Mouse (Mus musculus): ENCODE results near the gene Zfp626. TPM values are rescaled to one million over a fixed set of nuclear protein-coding genes. Genes with fewer than 3 reads are reported as not detected.
"Not testable (repeated sequence)": the region's sequence is repeated elsewhere in the genome, so short reads cannot be mapped to it uniquely, and the experiment has no call there.

Zfp626 gene
- total RNA-seq (2014; rRNA removed), result 4.5 and 4.7 TPM in 2 replicates
- polyA plus RNA-seq (2015; fragmentation: Nextera tagmentation; extraction: Ambion mirVana), result 1.1 TPM in 2 replicates

DNA sequence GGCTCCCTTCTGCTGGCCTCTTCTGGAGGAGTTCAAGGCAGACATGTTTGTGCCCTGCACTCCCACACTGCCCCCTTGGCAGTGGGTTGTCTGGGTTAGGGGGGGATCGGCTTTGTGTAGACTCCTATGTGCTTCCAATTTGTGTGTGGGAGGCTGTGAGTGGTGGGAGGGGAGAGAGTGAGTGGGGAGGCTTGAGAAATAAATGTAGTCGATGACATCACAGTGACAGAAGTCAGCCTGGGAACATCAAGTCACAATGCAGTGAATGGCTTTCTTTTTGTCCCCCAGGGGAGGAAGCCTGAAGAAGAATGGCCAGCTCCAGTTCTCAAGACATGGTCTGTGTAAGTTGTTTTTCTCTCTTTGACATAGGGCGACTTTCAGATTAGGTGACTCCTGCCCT lies at the start of gene Zfp626:
Gene Zfp626, plus strand, starts transcription at position 301 of the 400 bp plus-strand sequence.
- H3K9ac ChIP-seq (replicated peaks; ENCODE audit: low read length); H3K27me3 ChIP-seq (ENCODE audit: insufficient read depth, low read length); H3K4me1 ChIP-seq (ENCODE audit: insufficient read depth, low read length); H3K9me3 ChIP-seq (ENCODE audit: low read length); H3K4me3 ChIP-seq (ENCODE audit: low read length); DNase-seq (ENCODE audit: low spot score); H3K4me2 ChIP-seq (ENCODE audit: low read depth, low read length); ATAC-seq; H3K27ac ChIP-seq: not testable (repeated sequence)
- peaks cover 11% of the 10 kb centered on the region; the same call in 1 of the 2 replicates for H3K36me3 ChIP-seq (ENCODE audit: insufficient read depth, low read length)
- 87% methylated on average over 3 of the region's 3 CpGs for WGBS

DNA sequence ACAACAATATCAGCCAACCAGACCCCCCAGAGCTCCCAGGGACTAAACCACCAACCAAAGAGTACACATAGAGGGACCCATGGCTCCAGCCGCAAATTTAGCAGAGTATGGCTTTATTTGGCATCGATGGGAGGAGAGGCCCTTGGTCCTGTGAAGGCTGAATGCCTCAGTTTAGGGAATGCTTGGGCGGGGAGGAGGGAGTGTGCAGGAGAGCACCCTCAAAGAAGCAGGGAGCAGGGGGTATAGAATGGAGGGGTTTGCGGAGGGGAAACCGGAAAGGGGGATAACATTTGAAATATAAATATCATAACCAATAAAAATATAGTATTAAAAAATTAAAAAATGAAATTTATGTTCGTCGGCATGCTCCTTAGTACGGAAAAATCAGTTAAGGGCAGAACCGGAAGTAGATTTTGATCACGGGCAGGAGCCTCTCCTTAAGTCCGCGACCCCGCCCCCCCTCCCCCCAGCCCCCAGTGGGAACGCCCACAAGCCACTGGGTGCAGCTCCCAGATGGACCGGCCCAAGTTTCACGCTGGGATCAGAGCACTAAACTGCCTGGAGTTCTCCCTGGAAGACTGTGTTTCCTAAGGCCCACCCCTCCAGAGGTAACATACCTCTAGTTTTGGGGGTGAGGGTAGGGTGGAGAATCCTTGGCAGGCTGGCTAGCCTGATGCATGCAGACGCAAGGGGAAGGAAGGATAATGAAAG lies 41.7 kb upstream of the Zfp626 start:
- no peaks in the 10 kb centered on the region for H3K9me3 ChIP-seq (ENCODE audit: low read length)
- no peaks in the 10 kb centered on the region for H3K36me3 ChIP-seq (ENCODE audit: insufficient read depth, low read length)
- TF ChIP-seq CTCF (IDR thresholded peaks at IDR 0.05; ENCODE audit: low read depth), result no peak
- no peak overlapping the region for H3K9ac ChIP-seq (replicated peaks; ENCODE audit: low read length)
- ATAC-seq, result no peak
- peak overlapping the region; percentile 44 for H3K4me2 ChIP-seq (ENCODE audit: low read depth, low read length)
- H3K27ac ChIP-seq, result no peak overlapping the region
- no peaks in the 10 kb centered on the region for H3K27me3 ChIP-seq (ENCODE audit: insufficient read depth, low read length)
- WGBS, result 17% methylated on average over 17 of the region's 17 CpGs
- no peaks in the 10 kb centered on the region for H3K4me1 ChIP-seq (ENCODE audit: insufficient read depth, low read length)
- DNase-seq (ENCODE audit: low spot score), result no peak
- no peak overlapping the region for H3K4me3 ChIP-seq (ENCODE audit: low read length)

DNA sequence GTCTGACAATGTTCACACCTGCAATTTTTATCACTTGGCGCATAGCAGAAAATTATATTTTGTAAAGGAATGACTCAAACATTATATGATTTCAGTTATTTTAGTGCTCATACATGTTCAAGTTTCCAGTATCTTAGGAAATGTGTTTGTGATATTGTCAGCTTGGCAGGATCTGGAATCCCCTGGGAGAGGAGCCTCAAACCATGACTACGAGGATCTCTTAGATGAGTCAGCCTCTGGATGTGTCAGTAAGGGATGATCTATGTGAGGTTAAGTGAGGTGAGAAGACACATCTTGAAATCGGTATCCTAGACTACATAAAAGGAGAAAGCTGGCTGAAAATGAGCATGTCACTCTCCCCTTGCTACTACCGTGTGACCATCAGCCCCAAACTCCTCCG lies 17.7 kb upstream of the Zfp626 start:
- H3K4me2 ChIP-seq (ENCODE audit: low read depth, low read length), result no peak overlapping the region
- DNase-seq (ENCODE audit: low spot score), result no peak
- no peak overlapping the region for H3K9ac ChIP-seq (replicated peaks; ENCODE audit: low read length)
- no peak overlapping the region for H3K4me3 ChIP-seq (ENCODE audit: low read length)
- H3K27ac ChIP-seq, result no peak overlapping the region
- H3K27me3 ChIP-seq (ENCODE audit: insufficient read depth, low read length), result no peaks in the 10 kb centered on the region
- no peaks in the 10 kb centered on the region; the same call in 1 of the 2 replicates for H3K9me3 ChIP-seq (ENCODE audit: low read length)
- no peaks in the 10 kb centered on the region for H3K4me1 ChIP-seq (ENCODE audit: insufficient read depth, low read length)
- TF ChIP-seq CTCF (IDR thresholded peaks at IDR 0.05; ENCODE audit: low read depth), result no peak
- WGBS, result 83% methylated on average over 5 of the region's 5 CpGs
- no peak for ATAC-seq
- no peaks in the 10 kb centered on the region for H3K36me3 ChIP-seq (ENCODE audit: insufficient read depth, low read length)

DNA sequence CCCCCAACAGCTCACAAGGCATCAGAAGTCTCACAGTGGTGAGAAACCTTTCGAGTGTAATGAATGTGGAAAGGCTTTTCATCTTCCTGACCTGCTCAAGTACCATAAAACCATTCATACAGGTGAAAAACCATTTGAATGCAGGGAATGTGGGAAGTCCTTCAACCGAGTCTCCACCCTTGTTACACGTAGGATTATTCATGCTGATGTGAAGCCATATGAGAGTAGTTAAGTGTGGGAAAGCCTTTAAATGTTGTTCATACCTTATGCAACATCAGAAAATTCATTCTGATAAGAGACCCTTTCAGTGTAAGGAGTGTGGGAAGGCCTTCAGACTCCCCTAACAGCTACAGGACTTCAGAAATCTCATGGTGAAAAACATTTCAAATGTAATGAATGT lies 13.1 kb upstream of the Zfp626 start:
- not testable (repeated sequence) for H3K9ac ChIP-seq (replicated peaks; ENCODE audit: low read length); H3K27me3 ChIP-seq (ENCODE audit: insufficient read depth, low read length); H3K4me1 ChIP-seq (ENCODE audit: insufficient read depth, low read length); H3K36me3 ChIP-seq (ENCODE audit: insufficient read depth, low read length); DNase-seq (ENCODE audit: low spot score); ATAC-seq; H3K9me3 ChIP-seq (ENCODE audit: low read length); H3K4me2 ChIP-seq (ENCODE audit: low read depth, low read length); H3K4me3 ChIP-seq (ENCODE audit: low read length); H3K27ac ChIP-seq
- 78% methylated on average over 3 of the region's 3 CpGs for WGBS

DNA sequence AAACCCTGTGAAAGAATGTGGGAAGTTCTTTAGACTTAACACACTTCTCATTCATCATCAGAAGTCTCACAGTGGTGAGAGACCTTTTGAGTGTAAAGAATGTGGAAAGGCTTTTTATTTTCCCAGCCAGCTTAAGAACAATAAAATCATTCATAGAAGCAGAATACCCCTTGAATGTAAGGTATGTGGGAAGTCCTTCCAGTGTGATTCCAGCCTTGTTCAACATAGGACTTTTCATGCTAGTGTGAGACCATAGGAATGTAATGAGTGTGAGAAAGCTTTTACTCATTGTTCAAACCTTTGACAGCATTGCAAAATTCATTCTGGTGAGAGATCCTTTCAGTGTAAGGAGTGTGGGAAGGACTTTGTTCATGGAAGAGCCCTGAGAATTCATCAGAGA lies 12.4 kb upstream of the Zfp626 start:
- Histone ChIP-seq H3K27me3 (ENCODE audit: insufficient read depth, low read length) (no peaks in the 10 kb centered on the region), H3K9me3 (ENCODE audit: low read length) (no peaks in the 10 kb centered on the region), H3K36me3 (ENCODE audit: insufficient read depth, low read length) (no peaks in the 10 kb centered on the region), H3K27ac (no peak overlapping the region), H3K4me2 (ENCODE audit: low read depth, low read length) (no peak overlapping the region), H3K4me1 (ENCODE audit: insufficient read depth, low read length) (no peaks in the 10 kb centered on the region; the same call in 1 of the 2 replicates), H3K9ac (replicated peaks; ENCODE audit: low read length) (no peak overlapping the region), H3K4me3 (ENCODE audit: low read length) (no peak overlapping the region)
- TF ChIP-seq CTCF (IDR thresholded peaks at IDR 0.05; ENCODE audit: low read depth), result no peak
- no peak for ATAC-seq
- DNase-seq (ENCODE audit: low spot score), result no peak

DNA sequence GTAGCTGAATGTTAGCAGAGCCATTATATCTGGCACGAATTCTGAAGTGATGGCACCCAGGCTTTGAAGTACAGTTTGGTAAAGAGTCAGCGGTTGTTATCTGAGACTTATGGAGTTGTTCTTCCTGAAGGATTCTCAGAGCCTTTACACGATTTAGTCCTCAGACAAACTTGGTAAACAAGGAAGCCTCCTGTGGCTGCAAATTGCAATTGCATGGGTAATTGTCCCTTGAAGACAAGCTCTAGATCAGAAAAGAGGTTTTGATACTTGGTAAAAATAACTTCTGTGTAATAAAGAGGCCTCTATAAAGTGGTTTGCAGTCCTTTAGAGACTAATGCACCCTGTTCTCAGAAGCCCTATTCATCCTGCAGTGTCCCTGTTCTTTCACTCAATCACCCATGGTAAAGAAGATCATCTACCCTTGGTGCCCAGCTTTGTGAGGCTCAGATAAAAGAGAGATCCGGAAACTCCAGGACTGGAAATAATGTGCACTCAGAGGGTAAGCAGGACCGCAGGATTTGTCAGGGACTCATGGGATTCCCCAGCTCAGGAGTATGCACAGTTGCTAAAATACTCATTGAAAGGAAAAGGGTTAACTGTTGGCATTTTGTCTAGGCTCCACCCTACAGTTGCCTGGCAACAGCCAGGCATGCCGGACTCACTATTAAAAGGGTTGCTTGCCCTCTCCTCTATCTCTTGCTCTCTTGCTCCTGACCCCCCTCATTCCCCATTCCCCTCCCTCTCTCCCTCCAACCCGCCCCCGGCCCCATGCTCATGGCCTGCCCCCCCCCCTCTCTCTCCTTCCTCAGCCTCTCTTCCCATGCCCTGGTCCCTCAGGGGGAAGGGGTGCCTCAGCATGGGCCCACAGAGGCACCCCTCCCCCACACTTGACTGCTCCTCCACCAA lies 8.8 kb upstream of the Zfp626 start:
- ATAC-seq (peak; percentile 66; the same call in 1 of the 2 replicates), DNase-seq (ENCODE audit: low spot score) (peak; percentile 44)
- TF ChIP-seq CTCF (IDR thresholded peaks at IDR 0.05; ENCODE audit: low read depth), result peak; percentile 51
- Histone ChIP-seq H3K9ac (replicated peaks; ENCODE audit: low read length) (no peak overlapping the region), H3K4me3 (ENCODE audit: low read length) (no peak overlapping the region), H3K27me3 (ENCODE audit: insufficient read depth, low read length) (no peaks in the 10 kb centered on the region), H3K4me2 (ENCODE audit: low read depth, low read length) (no peak overlapping the region), H3K4me1 (ENCODE audit: insufficient read depth, low read length) (no peaks in the 10 kb centered on the region; the same call in 1 of the 2 replicates), H3K27ac (no peak overlapping the region), H3K36me3 (ENCODE audit: insufficient read depth, low read length) (no peaks in the 10 kb centered on the region), H3K9me3 (ENCODE audit: low read length) (no peaks in the 10 kb centered on the region)
- 19% methylated on average over 8 of the region's 8 CpGs for WGBS

Measured in hindbrain, postnatal 0 days (tissue).